Mouse (Mus musculus) bone marrow, adult 2 months (tissue): ENCODE results near the gene Itk. TPM values are rescaled to one million over a fixed set of nuclear protein-coding genes. Genes with fewer than 3 reads are reported as not detected.
A peak's percentile ranks its signal among the peaks of the same experiment; 100 is the strongest.

Source experiments
- H3K27ac ChIP-seq: fragments of 200-500 bp; 2 replicates; pipeline ENCODE4 v1.5.1; 2012; ENCODE audit warnings: low read depth, mild to moderate bottlenecking, control low read depth, inconsistent platforms, low read length; ENCODE audit not compliant: control insufficient read depth, poor library complexity, insufficient read depth
- H3K4me1 ChIP-seq: fragments of 200-500 bp; 2 replicates; pipeline ENCODE4 v1.6.1; 2011; ENCODE audit warnings: low read length; ENCODE audit not compliant: control insufficient read depth, insufficient read depth
- H3K4me3 ChIP-seq: fragments of 200-500 bp; replicated peaks from 2 replicates; pipeline ENCODE3; 2011; ENCODE audit warnings: mild to moderate bottlenecking, low read depth, low read length, control low read depth; ENCODE audit not compliant: control insufficient read depth
- CTCF ChIP-seq: fragments of 200-500 bp; IDR thresholded peaks from 2 replicates; pipeline ENCODE4 v1.5.1; 2011; ENCODE audit warnings: low read length, control low read depth; ENCODE audit not compliant: control insufficient read depth, insufficient read depth
- POLR2A ChIP-seq: fragments of 200-500 bp; IDR thresholded peaks from 2 replicates; pipeline ENCODE4 v1.6.1; 2011; ENCODE audit warnings: low read depth, mild to moderate bottlenecking, control low read depth, low read length, borderline replicate concordance; ENCODE audit not compliant: control insufficient read depth
- WGBS: fragments of 180-500 bp; shearing (Covaris S2); methylation state at CpG from one replicate; pipeline ENCODE4 v1.1.7; 2018; 5-methylcytosine and 5-hydroxymethylcytosine counted together
- polyA plus RNA-seq: library from polyadenylated mRNA; stranded (reverse); fragments of >200 nt; gene quantifications from 2 replicates; pipeline ENCODE4 v1.2.4, GENCODE M21; 2011; ENCODE audit warnings: low replicate concordance; ENCODE audit not compliant: missing spikeins, insufficient read depth, insufficient read length

Itk gene
- polyA plus RNA-seq, 1 experiment = 4.4 TPM

DNA sequence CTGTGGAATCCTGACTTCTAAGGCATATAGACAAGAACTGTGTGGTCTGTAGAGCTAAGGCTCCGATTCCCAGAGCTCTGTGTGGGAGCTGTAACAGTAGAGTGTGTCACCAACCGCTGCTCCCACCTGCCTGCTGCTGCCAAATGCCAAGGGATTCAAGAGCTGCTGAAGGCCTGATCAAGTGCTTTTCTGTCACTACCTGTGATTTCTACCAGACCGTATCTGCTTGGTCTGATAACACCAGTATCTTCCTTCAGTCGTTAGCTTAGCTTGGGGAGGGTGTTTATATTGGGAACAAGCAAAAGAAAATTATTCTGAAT lies 7.5 kb upstream of the Itk start:
- Histone ChIP-seq H3K4me3 (no peak overlapping the region), H3K27ac (no peak overlapping the region), H3K4me1 (peaks cover 7% of the 10 kb centered on the region; the same call in 1 of the 2 replicates)
- no peak for TF ChIP-seq CTCF
- no peak for TF ChIP-seq POLR2A
- WGBS = 69% methylated on average over 4 of the region's 4 CpGs

DNA sequence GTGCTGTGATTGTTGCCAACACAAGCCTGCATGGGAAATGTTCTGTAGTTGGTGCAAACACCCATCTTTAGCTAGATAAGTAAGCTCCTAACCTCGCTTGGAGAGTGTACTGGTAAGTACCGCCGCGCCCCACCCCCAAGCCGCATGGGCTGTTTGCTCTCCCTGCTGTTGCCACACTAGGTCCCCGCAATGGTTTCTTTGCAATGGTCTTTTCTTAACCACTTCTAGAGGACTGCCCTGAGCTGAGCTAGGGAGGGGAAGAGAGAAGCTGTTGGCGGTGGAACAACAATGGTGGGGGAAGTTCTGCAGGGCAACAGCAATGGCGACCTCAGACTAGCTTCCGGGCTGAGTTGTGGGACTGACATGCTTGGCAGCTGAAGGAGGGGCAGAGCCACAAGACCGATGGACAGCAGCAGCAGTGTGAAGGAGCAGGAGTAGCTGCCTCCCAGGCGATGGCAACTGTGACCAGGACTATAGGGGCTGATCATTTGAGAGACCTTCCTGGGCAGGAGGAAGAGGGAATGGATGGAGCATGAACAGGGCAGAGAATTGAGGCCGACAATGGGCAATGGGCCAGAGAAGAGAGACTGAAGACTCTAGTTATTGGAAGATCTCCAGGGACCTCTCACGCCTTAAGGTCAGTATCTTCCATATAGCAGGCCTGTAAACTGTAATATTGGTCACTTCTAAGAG lies 7.0 kb upstream of the Itk start, which contains the start of gene Fam71b:
Gene Fam71b, plus strand, starts transcription at position 393 of the 693 bp plus-strand sequence.
- no peak within 1 kb of the TSS for H3K4me3 ChIP-seq
- TF ChIP-seq POLR2A = no peak
- no peak for TF ChIP-seq CTCF
- H3K4me1 ChIP-seq = peaks cover 7% of the 10 kb centered on the region; the same call in 1 of the 2 replicates
- H3K27ac ChIP-seq = peak within 1 kb of the TSS; percentile 43
- WGBS = 46% methylated on average over 13 of the region's 13 CpGs

DNA sequence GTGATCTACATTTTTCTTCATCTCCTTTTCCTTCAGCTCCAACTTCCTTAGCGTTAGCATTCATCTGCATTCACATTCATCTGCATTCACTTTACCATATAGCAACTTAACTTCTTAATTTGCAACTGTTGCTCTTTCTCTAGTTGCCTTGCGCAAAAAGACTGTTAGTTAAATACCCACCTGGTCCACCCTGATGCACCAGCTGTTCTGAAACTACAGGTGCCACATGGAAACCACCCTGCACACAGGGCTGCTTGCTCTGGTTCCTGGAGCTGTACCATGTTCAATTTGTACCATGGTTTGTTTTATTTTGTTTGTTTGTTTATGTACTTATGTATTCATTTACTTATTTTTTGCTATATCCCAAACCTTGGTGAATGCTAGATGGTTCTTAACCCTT lies 6.4 kb upstream of the Itk start:
- H3K27ac ChIP-seq = no peak overlapping the region
- TF ChIP-seq CTCF (no peak), POLR2A (no peak)
- no peak overlapping the region for H3K4me3 ChIP-seq
- H3K4me1 ChIP-seq = peaks cover 7% of the 10 kb centered on the region; the same call in 1 of the 2 replicates
- 88% methylated on average over 2 of the region's 2 CpGs for WGBS

DNA sequence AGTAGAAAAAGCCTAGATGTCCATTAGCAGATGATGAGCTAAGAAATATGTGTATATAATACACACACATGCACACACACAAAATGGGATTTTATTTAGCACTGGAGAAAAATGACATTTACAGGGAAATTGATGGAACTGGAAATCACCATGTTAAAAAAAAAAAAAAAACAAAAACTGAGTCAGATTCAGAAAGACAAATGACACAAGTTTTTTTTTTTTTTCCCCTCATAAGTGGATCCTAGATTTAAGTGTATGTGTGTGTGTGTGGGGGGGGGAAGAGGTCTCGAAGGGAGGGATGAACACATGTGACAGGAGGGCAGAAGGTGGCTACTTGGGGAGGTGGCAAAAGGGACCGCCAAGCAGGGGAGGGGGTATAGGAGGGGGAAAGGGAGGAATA lies 5.8 kb upstream of the Itk start:
- Histone ChIP-seq H3K27ac (no peak overlapping the region), H3K4me1 (peaks cover 7% of the 10 kb centered on the region; the same call in 1 of the 2 replicates), H3K4me3 (no peak overlapping the region)
- 75% methylated on average over 2 of the region's 2 CpGs for WGBS
- TF ChIP-seq CTCF (no peak), POLR2A (no peak)

DNA sequence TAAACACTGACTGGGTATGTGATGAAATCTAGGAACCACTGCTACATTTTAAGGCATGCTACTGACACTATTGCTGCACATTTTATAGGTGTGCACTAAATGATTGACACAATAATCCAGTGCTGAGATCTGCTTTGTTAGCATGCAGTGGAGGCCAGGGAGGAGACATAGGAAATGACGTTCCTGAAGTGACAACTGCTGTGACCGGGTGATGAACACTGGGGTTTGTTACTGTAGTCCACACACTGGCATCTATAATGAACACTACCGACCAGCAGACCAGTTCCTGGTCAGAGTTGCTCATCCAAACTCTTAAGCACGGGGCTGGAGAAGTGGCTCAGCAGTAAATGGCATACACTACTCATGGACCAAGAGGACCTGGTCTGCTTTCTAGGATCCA lies 4.1 kb upstream of the Itk start:
- WGBS = 70% methylated on average over 4 of the region's 4 CpGs
- H3K4me1 ChIP-seq = peaks cover 7% of the 10 kb centered on the region; the same call in 1 of the 2 replicates
- no peak overlapping the region for H3K27ac ChIP-seq
- no peak for TF ChIP-seq CTCF
- TF ChIP-seq POLR2A = no peak
- H3K4me3 ChIP-seq = no peak overlapping the region

DNA sequence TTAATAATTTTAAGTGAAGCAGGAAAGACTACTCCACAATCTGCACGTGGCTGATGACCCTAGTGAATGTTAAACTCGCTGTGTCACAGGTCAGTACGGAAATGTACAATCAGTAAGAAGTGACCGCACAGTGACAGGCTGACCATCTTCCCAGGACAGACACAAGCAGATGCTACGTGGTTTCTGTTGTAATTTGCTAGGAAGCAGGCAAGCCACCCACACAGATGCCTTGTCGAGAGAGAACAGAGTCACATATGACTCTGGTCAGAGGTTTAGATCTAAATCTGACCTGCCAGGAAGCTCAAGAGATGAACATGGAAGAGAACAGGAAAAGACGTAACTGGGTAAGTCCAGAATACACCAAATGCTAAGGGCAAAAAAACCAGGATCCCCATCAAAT lies 3.6 kb upstream of the Itk start:
- H3K4me3 ChIP-seq = no peak overlapping the region
- 64% methylated on average over 7 of the region's 7 CpGs for WGBS

DNA sequence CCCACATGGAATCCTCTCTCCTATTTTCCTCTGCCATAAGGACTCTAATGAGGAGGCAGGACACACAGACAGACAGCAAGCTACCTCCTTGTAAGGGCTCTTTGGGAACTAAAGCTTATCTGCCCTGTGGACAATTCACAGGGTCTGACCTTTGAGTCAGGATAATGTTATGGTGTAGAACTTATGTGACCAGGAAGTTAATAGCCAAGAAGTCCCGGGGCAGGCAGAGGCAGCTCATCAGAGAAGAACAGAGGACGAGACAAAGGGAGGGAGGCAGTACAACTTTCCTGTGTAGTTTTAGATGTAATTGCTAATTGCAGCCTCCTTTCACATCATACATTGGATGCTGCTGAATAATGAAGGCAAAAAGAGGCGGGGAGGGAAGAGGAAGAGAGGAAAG lies 1.3 kb upstream of the Itk start:
- TF ChIP-seq CTCF (no peak), POLR2A (no peak)
- Histone ChIP-seq H3K4me1 (no peaks in the 10 kb centered on the region; the same call in 1 of the 2 replicates), H3K27ac (no peak overlapping the region), H3K4me3 (no peak overlapping the region)
- 56% methylated on average over 3 of the region's 3 CpGs for WGBS

More for the DNA sequence above, 3.6 kb upstream of the Itk start:
- Histone ChIP-seq H3K27ac (no peak overlapping the region), H3K4me1 (peaks cover 7% of the 10 kb centered on the region; the same call in 1 of the 2 replicates)
- TF ChIP-seq POLR2A (no peak), CTCF (no peak)

DNA sequence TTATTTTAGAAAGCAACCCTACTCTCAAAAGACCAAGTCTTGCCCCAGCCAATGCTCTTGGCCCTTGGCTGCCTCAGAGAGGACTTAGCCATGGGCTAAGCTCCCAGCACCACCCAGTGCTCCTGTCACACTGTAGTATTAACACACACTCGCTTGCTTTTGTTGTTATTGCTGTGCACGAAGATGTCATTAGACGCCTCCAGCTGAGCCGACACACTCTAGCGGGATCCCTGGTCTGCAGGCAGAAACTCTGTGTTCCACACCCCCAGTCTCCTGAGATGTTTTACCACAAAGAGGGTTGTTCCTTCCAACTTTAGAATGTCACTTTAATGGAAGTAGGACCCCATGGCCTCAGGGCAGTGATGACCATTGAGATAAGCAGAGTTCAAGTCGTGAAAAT lies 877 bp downstream of the Itk start:
- peak overlapping the region; percentile 30 for H3K4me3 ChIP-seq
- 66% methylated on average over 6 of the region's 6 CpGs for WGBS
- no peak overlapping the region for H3K27ac ChIP-seq
- TF ChIP-seq POLR2A (no peak), CTCF (no peak)
- H3K4me1 ChIP-seq = peaks cover 2% of the 10 kb centered on the region; the same call in 1 of the 2 replicates

DNA sequence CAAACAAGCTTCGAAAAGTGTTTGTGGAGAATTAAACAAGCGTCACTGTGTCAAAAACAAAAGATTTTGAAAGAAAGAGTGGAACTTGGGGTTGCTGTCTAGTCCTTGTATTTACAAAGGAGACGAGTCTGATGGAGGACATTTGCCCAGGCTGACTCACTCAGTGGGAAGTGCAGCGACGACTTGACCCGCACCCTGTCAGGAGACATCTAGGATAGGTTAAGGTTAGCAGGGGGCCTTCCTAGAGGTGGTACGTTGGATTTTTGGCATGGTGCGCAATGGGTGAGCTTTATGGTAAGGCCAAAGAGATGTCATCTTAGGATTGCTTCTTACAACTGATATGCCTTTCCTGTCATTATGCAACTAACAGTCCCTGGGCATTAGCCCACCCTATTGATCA lies 2.3 kb downstream of the Itk start:
- TF ChIP-seq POLR2A = no peak
- TF ChIP-seq CTCF = no peak
- H3K27ac ChIP-seq = no peak overlapping the region
- no peak overlapping the region for H3K4me3 ChIP-seq
- H3K4me1 ChIP-seq = peaks cover 2% of the 10 kb centered on the region; the same call in 1 of the 2 replicates
- WGBS = 77% methylated on average over 8 of the region's 8 CpGs
